Mouse (Mus musculus): Measurements from ENCODE around the gene Pwwp2b. TPM values are rescaled to one million over a fixed set of nuclear protein-coding genes. Genes with fewer than 3 reads are reported as not detected.

The Pwwp2b gene
- polyA plus RNA-seq, 1 experiment from 2014 or later, result 11.6 TPM

DNA sequence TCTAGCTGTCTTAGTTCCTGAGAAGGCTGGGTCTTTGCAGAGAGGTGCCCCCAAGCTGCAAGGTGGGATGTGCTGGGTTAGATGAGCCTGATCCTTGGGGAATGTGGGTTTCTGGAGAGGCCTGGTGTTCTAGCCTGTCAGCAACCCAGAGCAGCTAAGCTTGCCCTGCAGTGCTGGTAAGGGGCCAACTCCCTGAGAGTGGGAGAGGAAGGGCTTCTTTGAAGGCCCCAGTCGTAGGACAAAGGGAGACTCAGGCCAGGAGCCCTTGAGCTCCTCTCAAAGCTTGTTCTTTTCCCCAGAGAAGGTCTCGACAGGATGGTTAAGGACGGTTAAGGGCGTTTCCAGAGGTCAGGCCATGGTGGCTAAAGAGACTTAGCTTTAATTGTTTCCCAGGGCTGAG, 16.1 kb downstream of the Pwwp2b start:
- Histone ChIP-seq H3K27ac (replicated peaks; ENCODE audit: low read depth, low read length) (no peak overlapping the region), H3K4me3 (ENCODE audit: low read depth, low read length) (no peak overlapping the region), H3K4me2 (ENCODE audit: low read depth, low read length) (no peak overlapping the region), H3K27me3 (replicated peaks; ENCODE audit: control insufficient read depth, insufficient read depth, low read length) (no peaks in the 10 kb centered on the region), H3K9ac (ENCODE audit: low read depth, low read length) (no peak overlapping the region), H3K4me1 (ENCODE audit: control insufficient read depth, insufficient read depth, low read length) (no peaks in the 10 kb centered on the region), H3K9me3 (ENCODE audit: control insufficient read depth, low read length) (0 out of 2 replicates have a peak, but pooled peaks cover 5% of the 10 kb centered on the region), H3K36me3 (ENCODE audit: control insufficient read depth, insufficient read depth, low read length) (0 out of 2 replicates have a peak, but pooled peaks cover 19% of the 10 kb centered on the region)
- WGBS, result 35% methylated on average over 4 of the region's 4 CpGs
- ATAC-seq (ENCODE audit: low read depth) (no peak), DNase-seq (ENCODE audit: low spot score) (peak; percentile 59)

DNA sequence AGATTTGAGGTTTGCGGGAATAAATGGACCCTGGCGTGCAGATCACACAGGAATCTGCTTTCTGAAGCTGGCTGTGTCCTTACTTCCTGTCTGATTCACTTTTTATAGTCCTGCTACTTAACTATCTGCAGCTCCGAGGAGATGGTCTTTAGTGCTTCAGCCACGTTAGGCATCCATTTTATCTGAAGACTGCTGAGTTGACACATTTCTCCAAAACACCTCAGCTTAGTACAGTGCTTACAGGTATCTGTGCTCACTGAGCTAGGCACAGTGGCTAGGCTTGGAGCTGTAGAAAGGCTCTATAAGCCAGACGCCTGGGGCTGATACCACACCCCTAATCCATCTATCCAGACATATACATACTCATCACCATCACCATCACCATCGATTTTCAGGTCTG, 17.4 kb downstream of the Pwwp2b start:
- 0 out of 2 replicates have a peak, but pooled peaks cover 17% of the 10 kb centered on the region for H3K36me3 ChIP-seq (ENCODE audit: control insufficient read depth, insufficient read depth, low read length)
- no peak overlapping the region for H3K27ac ChIP-seq (replicated peaks; ENCODE audit: low read depth, low read length)
- no peak for DNase-seq (ENCODE audit: low spot score)
- no peaks in the 10 kb centered on the region for H3K4me1 ChIP-seq (ENCODE audit: control insufficient read depth, insufficient read depth, low read length)
- 55% methylated on average over 6 of the region's 6 CpGs for WGBS
- no peak overlapping the region for H3K9ac ChIP-seq (ENCODE audit: low read depth, low read length)
- H3K9me3 ChIP-seq (ENCODE audit: control insufficient read depth, low read length), result 0 out of 2 replicates have a peak, but pooled peaks cover 5% of the 10 kb centered on the region
- no peaks in the 10 kb centered on the region for H3K27me3 ChIP-seq (replicated peaks; ENCODE audit: control insufficient read depth, insufficient read depth, low read length)
- no peak overlapping the region for H3K4me2 ChIP-seq (ENCODE audit: low read depth, low read length)
- no peak overlapping the region for H3K4me3 ChIP-seq (ENCODE audit: low read depth, low read length)
- no peak for ATAC-seq (ENCODE audit: low read depth)

DNA sequence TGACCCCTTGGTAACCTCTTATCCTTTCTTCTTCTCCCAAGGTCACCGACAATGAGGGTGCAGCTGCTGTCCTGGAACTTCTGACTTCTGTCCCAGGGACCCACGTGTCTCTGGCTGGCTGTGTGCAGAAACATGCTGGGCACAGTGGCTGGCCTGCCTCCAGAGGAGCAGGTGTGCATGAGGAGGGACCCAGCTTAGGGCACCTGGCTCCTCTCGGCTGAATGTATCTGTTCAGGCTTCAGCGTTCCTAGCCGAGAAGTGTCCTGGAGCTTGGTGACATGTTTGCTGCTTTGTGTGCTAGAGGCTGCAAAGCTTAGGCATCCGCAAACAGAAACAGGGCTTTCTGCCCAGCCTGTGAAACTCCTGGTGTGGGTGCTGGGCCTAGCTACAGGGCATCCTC, 18.1 kb downstream of the Pwwp2b start:
- H3K36me3 ChIP-seq (ENCODE audit: control insufficient read depth, insufficient read depth, low read length), result 0 out of 2 replicates have a peak, but pooled peaks cover 14% of the 10 kb centered on the region
- no peaks in the 10 kb centered on the region for H3K27me3 ChIP-seq (replicated peaks; ENCODE audit: control insufficient read depth, insufficient read depth, low read length)
- H3K4me1 ChIP-seq (ENCODE audit: control insufficient read depth, insufficient read depth, low read length), result no peaks in the 10 kb centered on the region
- WGBS, result 66% methylated on average over 6 of the region's 6 CpGs
- H3K4me2 ChIP-seq (ENCODE audit: low read depth, low read length), result no peak overlapping the region
- ATAC-seq (ENCODE audit: low read depth) (no peak), DNase-seq (ENCODE audit: low spot score) (no peak)
- no peaks in the 10 kb centered on the region for H3K9me3 ChIP-seq (ENCODE audit: control insufficient read depth, low read length)
- no peak overlapping the region for H3K4me3 ChIP-seq (ENCODE audit: low read depth, low read length)
- no peak overlapping the region for H3K9ac ChIP-seq (ENCODE audit: low read depth, low read length)
- no peak overlapping the region for H3K27ac ChIP-seq (replicated peaks; ENCODE audit: low read depth, low read length)

DNA sequence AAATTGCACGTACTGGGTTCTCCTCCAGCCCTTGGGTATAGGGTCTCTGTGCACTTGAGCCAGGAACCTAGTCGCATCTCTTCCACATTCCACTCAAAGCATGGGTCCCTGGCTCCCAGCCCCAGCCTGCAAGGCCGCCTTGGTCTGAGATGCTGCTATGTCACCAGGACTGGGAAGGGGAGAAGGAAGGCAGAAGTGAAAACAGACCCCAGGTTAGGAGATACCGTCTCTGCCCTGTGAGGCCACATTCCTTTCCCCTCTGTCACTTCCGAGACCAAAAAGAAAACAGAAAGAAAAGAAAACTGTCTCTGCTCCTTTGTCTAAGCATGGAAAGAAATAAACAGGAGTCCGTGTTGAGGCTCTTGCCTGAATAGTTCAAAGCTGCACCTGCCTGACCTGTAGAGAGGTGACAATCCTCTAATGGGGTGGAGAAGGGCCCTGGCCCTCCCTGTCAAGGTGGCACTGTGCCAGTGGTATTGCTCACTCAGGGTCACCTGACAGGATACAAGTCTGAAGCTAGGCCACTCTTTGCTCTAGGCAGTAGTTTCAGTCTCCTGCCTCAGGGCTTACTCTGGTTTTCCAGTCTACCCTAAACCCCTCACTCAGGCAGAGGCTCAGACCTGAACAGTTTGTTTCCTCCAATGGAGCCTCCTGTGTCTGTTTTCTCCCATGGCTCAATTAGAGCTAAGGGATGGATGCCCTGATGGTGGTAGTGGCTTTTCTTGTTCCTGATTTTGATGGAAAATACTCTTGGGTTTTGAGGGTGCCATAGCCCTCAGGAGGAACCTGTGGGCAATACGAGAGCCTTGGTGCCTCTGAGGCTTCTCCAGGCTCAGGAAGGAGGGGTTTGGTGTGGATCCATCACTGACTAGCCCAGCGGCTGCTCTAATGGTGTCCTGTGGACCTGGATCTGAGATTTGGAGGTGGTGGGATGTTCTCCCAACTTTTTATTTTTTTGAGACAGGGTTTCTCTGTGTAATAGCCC, 18.9 kb downstream of the Pwwp2b start:
- no peak overlapping the region for H3K9ac ChIP-seq (ENCODE audit: low read depth, low read length)
- no peaks in the 10 kb centered on the region for H3K9me3 ChIP-seq (ENCODE audit: control insufficient read depth, low read length)
- WGBS, result 62% methylated on average over 8 of the region's 8 CpGs
- H3K4me1 ChIP-seq (ENCODE audit: control insufficient read depth, insufficient read depth, low read length), result peaks cover 4% of the 10 kb centered on the region; the same call in 1 of the 2 replicates
- ATAC-seq (ENCODE audit: low read depth), result 0 out of 2 replicates have a peak, but pooled peaks have one; percentile 13
- no peak overlapping the region for H3K27ac ChIP-seq (replicated peaks; ENCODE audit: low read depth, low read length)
- 0 out of 2 replicates have a peak, but pooled peaks cover 12% of the 10 kb centered on the region for H3K36me3 ChIP-seq (ENCODE audit: control insufficient read depth, insufficient read depth, low read length)
- no peak overlapping the region for H3K4me2 ChIP-seq (ENCODE audit: low read depth, low read length)
- DNase-seq (ENCODE audit: low spot score), result no peak
- no peaks in the 10 kb centered on the region for H3K27me3 ChIP-seq (replicated peaks; ENCODE audit: control insufficient read depth, insufficient read depth, low read length)
- H3K4me3 ChIP-seq (ENCODE audit: low read depth, low read length), result no peak overlapping the region

DNA sequence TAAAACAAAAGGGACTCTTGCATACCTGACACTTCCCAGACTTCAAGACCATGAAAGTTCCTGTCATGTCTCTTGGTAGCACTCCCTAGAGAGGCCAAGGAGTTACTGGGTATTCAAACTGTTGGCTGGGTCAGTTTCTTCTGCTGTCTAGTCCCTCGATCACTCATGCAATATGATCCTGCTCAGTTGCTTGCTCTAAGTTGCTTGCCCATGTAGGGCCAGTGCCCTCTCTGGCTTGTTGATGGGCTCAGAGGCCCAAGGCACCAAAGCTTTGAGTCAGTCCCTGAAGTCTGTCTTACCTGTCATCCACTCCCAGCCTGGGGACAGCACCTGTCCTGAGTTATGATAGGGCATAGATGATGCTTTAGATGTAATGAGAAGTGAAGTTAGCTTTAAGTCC, 22.5 kb downstream of the Pwwp2b start:
- no peak overlapping the region for H3K4me3 ChIP-seq (ENCODE audit: low read depth, low read length)
- H3K27ac ChIP-seq (replicated peaks; ENCODE audit: low read depth, low read length), result no peak overlapping the region
- WGBS, result 67% methylated on average over 1 of the region's 1 CpGs
- H3K4me2 ChIP-seq (ENCODE audit: low read depth, low read length), result no peak overlapping the region
- ATAC-seq (ENCODE audit: low read depth), result no peak
- no peak for DNase-seq (ENCODE audit: low spot score)
- no peaks in the 10 kb centered on the region for H3K27me3 ChIP-seq (replicated peaks; ENCODE audit: control insufficient read depth, insufficient read depth, low read length)
- H3K9ac ChIP-seq (ENCODE audit: low read depth, low read length), result no peak overlapping the region
- 0 out of 2 replicates have a peak, but pooled peaks cover 12% of the 10 kb centered on the region for H3K36me3 ChIP-seq (ENCODE audit: control insufficient read depth, insufficient read depth, low read length)
- no peaks in the 10 kb centered on the region for H3K9me3 ChIP-seq (ENCODE audit: control insufficient read depth, low read length)
- peaks cover 27% of the 10 kb centered on the region for H3K4me1 ChIP-seq (ENCODE audit: control insufficient read depth, insufficient read depth, low read length)

DNA sequence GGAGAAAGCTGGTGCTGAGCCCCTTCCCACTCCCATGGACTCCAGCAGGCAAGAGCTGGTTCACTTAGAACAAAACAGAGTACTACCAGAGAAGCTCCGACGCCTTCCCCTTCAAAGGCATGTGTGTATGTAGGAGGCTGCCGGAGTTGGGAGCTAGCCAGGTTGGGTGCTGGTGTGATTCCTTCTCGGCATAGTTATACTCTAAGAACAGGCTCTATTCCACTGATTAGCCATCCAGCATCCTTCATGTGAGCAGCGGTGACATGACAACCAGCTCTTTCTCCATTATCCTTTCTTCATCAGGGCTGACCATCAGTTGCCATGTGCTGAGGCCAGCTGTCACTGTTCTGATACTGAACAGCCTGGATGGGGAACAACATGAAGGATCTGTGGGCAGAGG, 23.6 kb downstream of the Pwwp2b start:
- no peak overlapping the region for H3K4me3 ChIP-seq (ENCODE audit: low read depth, low read length)
- H3K4me2 ChIP-seq (ENCODE audit: low read depth, low read length), result no peak overlapping the region
- no peaks in the 10 kb centered on the region for H3K27me3 ChIP-seq (replicated peaks; ENCODE audit: control insufficient read depth, insufficient read depth, low read length)
- H3K36me3 ChIP-seq (ENCODE audit: control insufficient read depth, insufficient read depth, low read length), result 0 out of 2 replicates have a peak, but pooled peaks cover 12% of the 10 kb centered on the region
- DNase-seq (ENCODE audit: low spot score) (no peak), ATAC-seq (ENCODE audit: low read depth) (no peak)
- WGBS, result 58% methylated on average over 5 of the region's 5 CpGs
- H3K4me1 ChIP-seq (ENCODE audit: control insufficient read depth, insufficient read depth, low read length), result peaks cover 34% of the 10 kb centered on the region
- peak overlapping the region; percentile 73 for H3K27ac ChIP-seq (replicated peaks; ENCODE audit: low read depth, low read length)
- no peak overlapping the region for H3K9ac ChIP-seq (ENCODE audit: low read depth, low read length)
- no peaks in the 10 kb centered on the region for H3K9me3 ChIP-seq (ENCODE audit: control insufficient read depth, low read length)

DNA sequence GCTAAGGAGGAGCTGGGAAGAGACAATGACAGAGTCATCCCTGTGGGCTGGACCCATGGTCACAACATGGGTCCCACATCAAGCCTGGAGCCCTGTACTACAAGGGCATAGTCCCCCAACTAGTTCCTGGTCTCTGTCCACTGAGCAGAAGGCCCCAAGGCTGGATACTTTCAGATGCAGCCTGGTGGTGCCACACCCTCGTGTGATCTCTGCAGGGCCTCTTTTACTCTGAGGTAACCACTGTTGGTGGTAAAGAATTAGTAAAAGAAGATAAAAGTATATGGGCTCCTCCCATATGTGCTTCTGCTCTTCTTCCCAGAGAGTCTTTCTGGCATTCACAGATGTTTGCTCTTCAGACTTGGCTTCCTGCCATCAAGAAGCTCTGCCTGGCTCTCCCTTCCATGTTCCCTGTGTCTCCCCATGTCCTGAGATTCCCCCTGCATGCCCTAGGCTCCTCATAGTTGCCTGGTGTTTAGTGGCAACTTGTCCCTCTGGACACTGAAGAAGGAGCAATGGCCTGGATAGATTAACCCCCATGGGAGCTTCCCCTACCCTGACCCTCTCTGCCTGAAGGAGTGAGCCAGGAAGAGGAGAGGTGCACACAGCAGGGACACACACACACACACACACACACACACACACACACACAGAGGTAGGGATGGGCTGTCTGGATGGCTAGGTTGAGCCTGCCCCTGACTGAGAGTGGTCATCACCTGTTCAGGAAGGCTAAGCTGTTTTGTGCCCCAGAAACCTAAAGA, 24.5 kb downstream of the Pwwp2b start:
- H3K36me3 ChIP-seq (ENCODE audit: control insufficient read depth, insufficient read depth, low read length), result 0 out of 2 replicates have a peak, but pooled peaks cover 12% of the 10 kb centered on the region
- no peak overlapping the region for H3K4me2 ChIP-seq (ENCODE audit: low read depth, low read length)
- peak overlapping the region; percentile 73 for H3K27ac ChIP-seq (replicated peaks; ENCODE audit: low read depth, low read length)
- WGBS, result 36% methylated on average over 1 of the region's 1 CpGs
- H3K4me1 ChIP-seq (ENCODE audit: control insufficient read depth, insufficient read depth, low read length), result peaks cover 34% of the 10 kb centered on the region
- H3K4me3 ChIP-seq (ENCODE audit: low read depth, low read length), result no peak overlapping the region
- H3K9ac ChIP-seq (ENCODE audit: low read depth, low read length), result no peak overlapping the region
- peak; percentile 88 for DNase-seq (ENCODE audit: low spot score)
- no peaks in the 10 kb centered on the region for H3K9me3 ChIP-seq (ENCODE audit: control insufficient read depth, low read length)
- ATAC-seq (ENCODE audit: low read depth), result peak; percentile 24; the same call in 1 of the 2 replicates
- no peaks in the 10 kb centered on the region for H3K27me3 ChIP-seq (replicated peaks; ENCODE audit: control insufficient read depth, insufficient read depth, low read length)

DNA sequence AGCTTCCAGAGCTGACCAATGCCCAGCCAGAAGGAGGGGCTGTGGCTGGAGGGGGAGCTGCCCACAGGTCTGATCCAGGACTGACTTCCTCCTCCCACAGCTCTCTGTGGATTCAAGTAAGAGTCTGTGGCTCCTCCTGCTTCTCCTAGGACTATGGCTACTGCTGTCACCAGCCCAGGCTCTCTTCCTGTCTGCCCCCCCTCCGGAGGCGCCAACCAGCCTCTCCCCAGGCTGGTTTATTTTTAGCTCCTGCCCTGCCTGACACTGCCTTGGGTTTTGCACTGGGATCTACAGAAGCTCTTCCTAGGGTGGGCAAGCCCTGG, 25.1 kb downstream of the Pwwp2b start:
- ATAC-seq (ENCODE audit: low read depth) (peak; percentile 54), DNase-seq (ENCODE audit: low spot score) (peak; percentile 71)
- Histone ChIP-seq H3K4me2 (ENCODE audit: low read depth, low read length) (no peak overlapping the region), H3K9me3 (ENCODE audit: control insufficient read depth, low read length) (no peaks in the 10 kb centered on the region), H3K27ac (replicated peaks; ENCODE audit: low read depth, low read length) (peak overlapping the region; percentile 54), H3K4me3 (ENCODE audit: low read depth, low read length) (no peak overlapping the region), H3K27me3 (replicated peaks; ENCODE audit: control insufficient read depth, insufficient read depth, low read length) (no peaks in the 10 kb centered on the region), H3K9ac (ENCODE audit: low read depth, low read length) (no peak overlapping the region), H3K4me1 (ENCODE audit: control insufficient read depth, insufficient read depth, low read length) (peaks cover 34% of the 10 kb centered on the region), H3K36me3 (ENCODE audit: control insufficient read depth, insufficient read depth, low read length) (0 out of 2 replicates have a peak, but pooled peaks cover 8% of the 10 kb centered on the region)
- WGBS, result 37% methylated on average over 2 of the region's 2 CpGs

All from embryonic facial prominence, embryonic 14.5 days (tissue).